Mouse (Mus musculus) heart, embryonic 10.5 days (tissue): ENCODE measurements around the gene Ltbp2. TPM values are rescaled to one million over a fixed set of nuclear protein-coding genes. Genes with fewer than 3 reads are reported as not detected.
A peak's percentile ranks its signal among the peaks of the same experiment; 100 is the strongest.

Experiments used
- DNase-seq: peaks from one replicate; pipeline ENCODE4 v3.0.0-alpha.2; 2017; ENCODE audit warnings: low spot score
- H3K27ac ChIP-seq: fragments of 300-500 bp; sonication (generic); 2 replicates; pipeline ENCODE4 v1.5.1; 2016; ENCODE audit warnings: mild to moderate bottlenecking
- H3K27me3 ChIP-seq: fragments of 300-500 bp; sonication (generic); 2 replicates; pipeline ENCODE4 v1.6.1; 2016; ENCODE audit warnings: mild to moderate bottlenecking; ENCODE audit not compliant: poor library complexity, insufficient read depth, severe bottlenecking
- H3K36me3 ChIP-seq: fragments of 300-500 bp; sonication (generic); 2 replicates; pipeline ENCODE4 v1.6.1; 2016; ENCODE audit warnings: mild to moderate bottlenecking, moderate library complexity
- H3K4me1 ChIP-seq: fragments of 300-500 bp; sonication (generic); 2 replicates; pipeline ENCODE4 v1.6.1; 2016; ENCODE audit warnings: mild to moderate bottlenecking
- H3K4me3 ChIP-seq: fragments of 300-500 bp; sonication (generic); 2 replicates; pipeline ENCODE4 v1.5.1; 2016; ENCODE audit warnings: mild to moderate bottlenecking, moderate library complexity
- H3K9me3 ChIP-seq: fragments of 300-500 bp; sonication (generic); 2 replicates; pipeline ENCODE4 v1.6.1; 2016; ENCODE audit warnings: mild to moderate bottlenecking, moderate library complexity
- WGBS: fragments of 180-500 bp; shearing (Covaris S2); methylation state at CpG from one replicate; pipeline ENCODE4 v1.1.7; 2016; 5-methylcytosine and 5-hydroxymethylcytosine counted together
- polyA plus RNA-seq: library from polyadenylated mRNA; unstranded; fragments of >200 nt; fragmentation: Nextera tagmentation; extraction: Ambion mirVana; gene quantifications from 2 replicates; pipeline ENCODE4 v1.2.1, GENCODE M21; 2016

Gene Ltbp2
- polyA plus RNA-seq, 1 experiment from 2014 or later, result 0.26 TPM

DNA sequence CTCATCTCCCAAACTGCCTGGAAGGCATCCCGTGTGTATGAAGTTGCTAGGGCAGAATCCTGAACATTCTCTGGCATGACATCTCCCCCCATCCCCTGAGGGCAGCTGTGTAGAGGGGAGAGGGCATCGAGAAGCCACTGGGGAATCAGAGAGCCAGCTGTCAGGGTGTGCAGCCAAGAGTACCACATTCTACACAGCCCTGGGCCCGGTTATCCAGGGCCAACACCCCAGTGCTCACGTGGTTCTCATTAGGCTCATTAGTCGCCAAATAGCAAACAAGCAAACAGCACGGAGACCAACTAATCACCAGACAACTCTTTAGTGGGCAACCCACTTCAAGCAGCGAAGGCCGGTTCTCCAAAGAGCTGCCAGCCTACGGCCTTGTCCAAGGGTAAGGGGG lies 10.9 kb downstream of the Ltbp2 start:
- 75% methylated on average over 9 of the region's 9 CpGs for WGBS
- no peak for DNase-seq
- Histone ChIP-seq H3K36me3 (no peaks in the 10 kb centered on the region), H3K27me3 (peaks cover 21% of the 10 kb centered on the region; the same call in 1 of the 2 replicates), H3K4me3 (no peak overlapping the region), H3K27ac (no peak overlapping the region), H3K4me1 (0 out of 2 replicates have a peak, but pooled peaks cover 3% of the 10 kb centered on the region), H3K9me3 (no peaks in the 10 kb centered on the region)

DNA sequence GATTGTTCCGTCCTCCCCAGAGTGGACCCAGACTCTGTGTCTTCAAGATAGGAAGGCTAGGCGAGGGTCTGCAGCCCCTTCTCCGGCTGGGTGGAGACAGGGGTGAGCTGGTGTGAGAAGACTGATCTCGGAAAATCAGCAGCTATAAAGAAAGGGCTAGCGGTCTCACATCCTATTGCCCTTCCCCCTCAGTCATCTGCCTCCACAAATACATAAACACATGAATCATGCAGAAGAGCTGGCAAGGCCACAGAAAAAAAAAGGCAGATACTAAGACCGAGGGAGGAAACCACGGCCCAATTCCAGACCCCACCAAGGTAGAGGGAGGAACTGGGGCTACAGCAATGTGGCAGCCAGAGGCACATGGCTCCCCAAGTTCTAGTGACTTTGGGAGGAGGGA lies 11.5 kb downstream of the Ltbp2 start:
- H3K27me3 ChIP-seq, result peaks cover 15% of the 10 kb centered on the region; the same call in 1 of the 2 replicates

DNA sequence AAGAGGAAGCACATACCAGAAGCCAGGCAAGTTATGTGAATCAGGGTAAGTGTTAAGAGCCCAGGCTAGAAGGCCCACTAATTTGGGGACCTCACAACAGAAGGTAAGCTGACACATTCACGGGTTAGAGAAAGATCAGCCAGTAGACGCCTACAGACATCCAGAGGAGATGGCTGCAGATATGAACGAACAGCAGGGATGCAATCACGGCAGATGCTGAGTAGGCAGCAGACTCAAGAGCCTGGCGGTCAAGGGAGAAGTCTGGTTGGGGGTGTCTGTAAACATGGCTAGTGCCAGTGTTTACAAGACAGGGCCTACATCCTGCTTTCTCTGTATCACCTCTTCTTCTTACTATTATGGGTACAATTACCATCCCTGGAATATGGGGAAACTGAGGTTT lies 13.1 kb downstream of the Ltbp2 start:
- H3K27me3 ChIP-seq, result peaks cover 11% of the 10 kb centered on the region; the same call in 1 of the 2 replicates
- peaks cover 9% of the 10 kb centered on the region for H3K4me1 ChIP-seq
- WGBS, result 70% methylated on average over 5 of the region's 5 CpGs
- H3K9me3 ChIP-seq, result no peaks in the 10 kb centered on the region
- no peak overlapping the region for H3K4me3 ChIP-seq
- no peak overlapping the region for H3K27ac ChIP-seq
- H3K36me3 ChIP-seq, result no peaks in the 10 kb centered on the region
- no peak for DNase-seq

More for the DNA sequence above, 11.5 kb downstream of the Ltbp2 start:
- Histone ChIP-seq H3K4me1 (0 out of 2 replicates have a peak, but pooled peaks cover 3% of the 10 kb centered on the region), H3K36me3 (no peaks in the 10 kb centered on the region), H3K27ac (no peak overlapping the region), H3K9me3 (no peaks in the 10 kb centered on the region), H3K4me3 (no peak overlapping the region)
- no peak for DNase-seq
- WGBS, result 69% methylated on average over 7 of the region's 7 CpGs

DNA sequence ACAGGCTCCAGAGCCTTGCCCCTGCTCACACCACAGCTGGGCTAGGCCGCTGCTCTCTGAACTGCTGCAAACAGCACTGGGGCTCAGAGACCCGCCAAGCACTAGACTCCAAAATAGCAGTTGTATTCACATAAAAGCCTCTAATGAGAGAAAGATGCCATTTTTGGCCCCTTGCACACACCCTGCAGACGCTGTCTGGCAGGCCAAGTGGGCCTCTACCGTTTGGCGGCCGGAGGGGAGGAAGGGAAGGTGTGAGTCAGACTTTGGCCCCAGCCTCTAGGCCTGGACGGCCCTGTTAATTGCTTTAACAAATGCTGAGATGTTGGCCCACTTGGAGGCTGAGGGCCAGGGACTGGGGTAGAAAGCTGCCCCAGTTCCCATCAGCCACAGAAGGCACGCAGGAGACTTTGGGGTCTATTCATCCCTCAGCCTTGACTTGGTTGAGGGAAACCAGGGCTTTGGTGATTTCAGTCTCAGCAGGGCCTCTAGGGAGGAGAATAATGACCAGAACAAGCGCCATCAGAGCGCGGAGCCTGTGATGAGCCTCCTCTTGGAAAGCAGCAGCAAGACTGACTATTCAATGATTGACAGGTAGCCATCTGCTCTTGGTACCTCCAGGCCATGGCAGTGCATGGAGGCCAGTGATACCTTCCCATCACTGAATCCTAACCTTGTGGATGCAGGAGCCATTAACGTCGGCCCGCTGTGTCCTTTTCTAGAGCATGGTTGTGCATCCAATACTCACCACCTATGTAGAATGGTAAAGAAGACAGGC lies 14.0 kb downstream of the Ltbp2 start:
- peaks cover 11% of the 10 kb centered on the region; the same call in 1 of the 2 replicates for H3K27me3 ChIP-seq
- H3K4me1 ChIP-seq, result peaks cover 11% of the 10 kb centered on the region
- WGBS, result 80% methylated on average over 14 of the region's 14 CpGs
- H3K4me3 ChIP-seq, result no peak overlapping the region
- H3K27ac ChIP-seq, result no peak overlapping the region
- no peak for DNase-seq
- H3K9me3 ChIP-seq, result no peaks in the 10 kb centered on the region
- H3K36me3 ChIP-seq, result no peaks in the 10 kb centered on the region

DNA sequence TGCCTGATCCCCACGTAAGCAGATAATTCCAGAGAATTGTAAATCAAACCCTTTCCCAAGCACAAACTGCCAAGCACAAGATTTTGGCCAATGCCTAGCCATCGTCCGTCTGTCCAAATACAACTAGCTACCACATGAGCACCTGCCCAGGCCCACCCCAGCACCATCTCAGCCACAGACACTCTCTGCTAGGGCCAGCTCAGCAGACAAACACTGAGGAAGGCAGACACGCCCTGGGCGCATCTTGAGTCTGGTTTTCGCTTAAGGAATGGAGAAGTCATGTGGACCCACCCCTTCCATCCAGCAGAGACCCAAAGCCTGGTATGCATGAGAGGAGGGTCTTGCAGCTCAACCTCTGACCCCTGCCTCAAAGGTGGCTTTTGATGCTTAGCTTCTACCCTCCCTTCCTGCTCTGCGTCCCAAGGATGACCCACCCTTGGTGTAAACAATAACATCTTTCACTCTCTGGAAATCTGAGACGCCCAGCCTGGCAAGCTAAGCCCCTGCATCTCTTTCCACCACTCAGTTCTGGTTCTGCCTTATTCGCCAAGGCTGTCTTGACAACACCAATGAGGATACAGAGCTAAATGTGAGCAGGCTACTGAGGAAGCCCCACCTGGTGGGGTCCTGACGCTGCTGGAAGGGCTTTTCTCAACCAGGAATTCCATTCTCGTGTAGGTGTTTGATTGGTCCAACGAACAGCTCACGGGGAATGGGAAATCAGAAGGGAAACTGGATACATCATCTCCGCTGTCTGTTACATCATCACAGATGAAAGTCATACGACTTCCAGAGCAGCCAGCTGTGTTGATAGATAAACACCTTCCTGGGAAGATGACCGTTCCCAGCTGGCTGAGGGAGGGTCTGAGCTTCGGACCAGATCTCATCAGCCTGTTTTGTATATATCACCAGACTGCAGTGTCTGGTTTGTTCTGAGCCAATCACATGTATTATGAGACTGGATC lies 17.9 kb downstream of the Ltbp2 start:
- no peaks in the 10 kb centered on the region for H3K9me3 ChIP-seq
- no peaks in the 10 kb centered on the region for H3K36me3 ChIP-seq
- no peak overlapping the region for H3K27ac ChIP-seq
- no peaks in the 10 kb centered on the region for H3K27me3 ChIP-seq
- H3K4me1 ChIP-seq, result peaks cover 34% of the 10 kb centered on the region
- no peak for DNase-seq
- WGBS, result 52% methylated on average over 17 of the region's 17 CpGs
- H3K4me3 ChIP-seq, result no peak overlapping the region

DNA sequence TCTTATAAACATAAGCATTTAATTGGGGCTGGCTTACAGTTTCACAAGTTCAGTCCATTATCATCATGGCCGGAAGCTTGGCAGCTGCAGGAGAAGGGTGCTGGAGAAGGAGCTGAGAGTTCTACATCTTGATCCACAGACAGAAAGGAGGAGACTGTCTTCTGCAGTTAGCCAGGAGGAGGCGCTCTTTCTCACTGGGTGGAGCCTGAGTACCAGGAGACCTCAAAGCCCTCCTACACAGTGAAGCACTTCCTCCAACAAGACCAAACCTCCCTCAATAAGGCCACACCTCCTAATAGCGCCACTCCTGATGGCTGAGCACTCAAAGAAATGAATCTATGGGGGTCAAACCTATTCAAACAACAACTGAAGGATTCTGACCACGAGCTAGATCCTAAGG lies 18.6 kb downstream of the Ltbp2 start:
- Histone ChIP-seq H3K9me3 (no peaks in the 10 kb centered on the region), H3K4me3 (no peak overlapping the region), H3K36me3 (no peaks in the 10 kb centered on the region), H3K27ac (no peak overlapping the region), H3K27me3 (no peaks in the 10 kb centered on the region), H3K4me1 (peaks cover 34% of the 10 kb centered on the region)
- no peak for DNase-seq
- WGBS, result 70% methylated on average over 4 of the region's 4 CpGs

DNA sequence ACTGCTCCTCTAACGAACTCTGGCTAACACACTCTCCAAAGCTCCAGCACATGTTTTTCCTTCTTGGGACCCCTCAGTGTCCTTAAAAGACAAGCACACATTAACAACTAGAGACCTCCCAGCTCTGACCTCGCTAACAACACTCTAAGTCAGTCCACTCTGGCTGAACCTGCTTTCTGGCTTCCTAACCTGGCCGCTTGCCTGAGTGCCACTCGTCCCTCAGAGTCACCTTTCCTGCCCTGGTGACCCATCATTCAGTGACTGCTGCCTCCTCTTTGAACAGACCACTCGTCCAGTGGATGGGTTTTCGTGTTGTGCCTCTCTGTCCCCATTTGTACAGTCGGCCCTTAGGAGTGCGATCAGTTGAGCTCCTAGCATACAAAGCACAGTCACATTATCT lies 19.8 kb downstream of the Ltbp2 start:
- Histone ChIP-seq H3K27me3 (peaks cover 6% of the 10 kb centered on the region; the same call in 1 of the 2 replicates), H3K27ac (no peak overlapping the region), H3K4me1 (peaks cover 42% of the 10 kb centered on the region), H3K36me3 (no peaks in the 10 kb centered on the region), H3K9me3 (no peaks in the 10 kb centered on the region), H3K4me3 (no peak overlapping the region)
- no peak for DNase-seq
- WGBS, result 78% methylated on average over 8 of the region's 8 CpGs

DNA sequence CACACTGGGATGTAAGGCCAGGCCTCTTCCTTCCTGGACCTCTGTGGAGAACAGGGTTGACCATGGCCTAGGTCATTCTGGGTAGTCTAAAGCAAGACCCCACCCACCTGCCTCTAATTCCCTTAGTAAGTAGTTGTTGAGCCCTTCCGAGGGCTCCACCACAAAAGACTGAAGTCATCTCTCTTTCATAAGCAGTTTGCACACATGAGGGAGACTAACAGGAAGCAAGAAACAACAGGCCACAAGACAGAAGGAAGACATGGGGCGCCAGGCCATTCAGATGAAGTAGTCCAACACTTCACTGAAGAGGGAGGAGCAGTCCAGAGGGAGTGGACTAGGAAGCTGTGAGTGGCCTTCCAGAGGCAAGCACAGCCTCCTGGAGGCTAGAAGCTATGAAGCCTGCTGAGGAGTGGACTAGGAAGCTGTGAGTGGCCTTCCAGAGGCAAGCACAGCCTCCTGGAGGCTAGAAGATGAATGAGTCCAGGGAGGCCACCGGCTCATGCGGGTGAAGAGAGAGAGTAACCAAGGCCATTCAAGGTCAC lies 21.2 kb downstream of the Ltbp2 start:
- H3K36me3 ChIP-seq, result no peaks in the 10 kb centered on the region
- 81% methylated on average over 4 of the region's 4 CpGs for WGBS
- peaks cover 49% of the 10 kb centered on the region for H3K4me1 ChIP-seq
- H3K27me3 ChIP-seq, result peaks cover 19% of the 10 kb centered on the region; the same call in 1 of the 2 replicates
- H3K4me3 ChIP-seq, result no peak overlapping the region
- no peaks in the 10 kb centered on the region for H3K9me3 ChIP-seq
- no peak for DNase-seq
- peak overlapping the region; percentile 59 for H3K27ac ChIP-seq

DNA sequence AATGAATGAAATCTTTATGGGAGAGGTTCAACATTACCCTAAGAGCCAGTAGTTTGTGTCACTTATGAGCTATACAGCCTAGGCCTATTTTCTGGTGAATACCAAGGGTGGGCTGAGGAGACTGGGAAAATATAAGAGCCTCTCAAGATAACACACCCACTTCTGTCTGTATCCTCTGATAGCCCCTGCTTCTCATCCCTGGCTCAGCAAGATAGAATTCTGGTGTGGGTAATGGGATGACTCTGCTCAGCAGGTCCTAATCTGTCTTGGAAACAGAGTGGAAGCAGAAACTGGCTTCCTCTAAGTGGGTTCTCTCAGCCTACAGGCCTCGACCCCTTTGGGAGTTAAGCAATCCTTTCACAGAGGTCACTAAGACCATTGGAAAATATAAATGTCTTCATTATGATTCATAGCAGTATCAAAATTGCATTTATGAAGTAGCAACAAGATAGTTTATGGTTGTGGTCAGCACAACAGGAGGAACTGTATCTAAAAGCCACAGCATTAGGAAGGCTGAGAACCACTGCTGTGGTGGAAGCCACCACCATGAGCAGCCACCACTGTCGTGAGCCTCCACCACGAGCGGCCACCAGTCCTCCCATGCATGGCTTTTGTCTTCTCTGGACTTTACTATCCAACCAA lies 21.8 kb downstream of the Ltbp2 start:
- no peaks in the 10 kb centered on the region for H3K9me3 ChIP-seq
- H3K27ac ChIP-seq, result peak overlapping the region; percentile 59; the same call in 1 of the 2 replicates
- H3K4me1 ChIP-seq, result peaks cover 49% of the 10 kb centered on the region
- DNase-seq, result peak; percentile 83
- H3K27me3 ChIP-seq, result peaks cover 24% of the 10 kb centered on the region; the same call in 1 of the 2 replicates
- H3K36me3 ChIP-seq, result no peaks in the 10 kb centered on the region
- WGBS, result 69% methylated on average over 4 of the region's 4 CpGs
- H3K4me3 ChIP-seq, result no peak overlapping the region

DNA sequence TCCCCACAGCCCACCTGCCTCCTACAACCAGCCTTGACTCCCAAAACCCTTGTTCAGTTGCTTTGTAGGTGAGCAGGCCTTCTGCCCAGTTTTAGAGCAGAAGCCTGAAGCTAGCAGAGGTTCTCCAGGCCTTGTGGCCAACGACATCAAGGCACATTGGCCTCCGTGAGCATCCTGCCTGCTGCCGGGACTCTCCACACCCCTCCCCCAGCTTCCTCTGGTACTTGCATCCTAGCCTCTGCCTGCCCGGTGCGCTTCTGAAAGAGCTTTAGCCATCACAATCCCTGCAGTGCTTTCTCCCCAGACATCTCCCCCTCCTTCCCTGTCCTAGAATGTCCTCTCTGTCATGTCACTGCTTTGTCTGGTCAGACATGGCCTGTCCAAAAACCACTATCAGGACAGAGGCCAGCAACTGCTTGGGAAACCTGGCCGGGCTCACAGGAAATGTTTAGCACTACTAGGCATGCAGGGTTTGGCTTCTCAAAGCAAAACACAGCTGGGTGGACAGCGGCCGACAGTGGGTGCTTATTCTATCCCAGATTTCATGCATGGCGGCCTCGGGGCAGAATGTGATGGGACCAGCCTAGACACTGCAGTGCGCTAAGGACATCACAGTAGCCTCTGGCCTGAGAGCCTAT lies 24.8 kb downstream of the Ltbp2 start:
- Histone ChIP-seq H3K4me1 (peaks cover 54% of the 10 kb centered on the region), H3K27ac (no peak overlapping the region), H3K9me3 (no peaks in the 10 kb centered on the region), H3K4me3 (no peak overlapping the region), H3K36me3 (no peaks in the 10 kb centered on the region), H3K27me3 (peaks cover 39% of the 10 kb centered on the region; the same call in 1 of the 2 replicates)
- 48% methylated on average over 11 of the region's 11 CpGs for whole genome bisulfite sequencing
- DNase-seq, result no peak

DNA sequence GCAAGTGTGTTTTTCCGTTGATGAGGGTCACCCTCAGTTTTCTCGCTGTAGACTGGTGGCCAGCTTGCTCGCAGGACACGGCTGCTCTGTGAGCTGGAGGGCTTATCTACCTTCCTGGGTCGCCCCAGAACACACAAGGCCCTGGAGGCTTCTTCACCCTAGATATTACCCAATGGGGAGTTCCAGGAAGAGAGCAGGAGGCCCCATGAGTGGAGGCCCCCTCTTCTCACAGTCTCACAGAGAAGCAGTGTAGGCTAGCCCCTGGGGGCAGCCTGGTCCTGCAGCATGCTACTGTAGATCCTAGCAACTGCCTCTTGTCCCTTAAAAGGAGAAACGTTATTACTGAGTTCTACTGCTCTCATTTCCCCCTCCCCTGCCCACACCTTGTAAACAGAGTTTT lies 28.4 kb downstream of the Ltbp2 start:
- DNase-seq, result no peak
- Histone ChIP-seq H3K27ac (peak overlapping the region; percentile 70), H3K4me3 (no peak overlapping the region), H3K36me3 (no peaks in the 10 kb centered on the region), H3K4me1 (peaks cover 36% of the 10 kb centered on the region), H3K27me3 (peaks cover 48% of the 10 kb centered on the region; the same call in 1 of the 2 replicates), H3K9me3 (no peaks in the 10 kb centered on the region)
- 61% methylated on average over 6 of the region's 6 CpGs for WGBS

DNA sequence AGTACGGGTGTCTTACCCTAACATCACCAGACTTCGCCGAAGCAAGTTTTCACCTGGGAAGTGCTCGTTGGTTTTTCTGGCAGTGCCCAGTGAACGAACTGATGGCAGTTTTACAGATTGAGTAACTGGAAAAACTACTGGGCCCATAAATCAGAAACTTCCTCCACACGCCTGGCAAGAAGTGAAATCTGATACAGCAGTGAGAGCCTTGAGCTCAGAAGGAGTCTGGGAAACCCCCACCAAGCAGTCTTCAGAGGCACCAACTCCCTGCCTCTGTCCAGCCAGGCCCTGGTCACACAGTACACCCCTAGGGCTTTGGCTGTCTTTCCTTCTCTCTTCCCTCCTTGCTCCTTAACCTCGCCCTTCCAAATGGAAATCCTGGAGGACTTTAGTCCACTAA lies 28.9 kb downstream of the Ltbp2 start:
- no peak for DNase-seq

More for the DNA sequence above, 28.9 kb downstream of the Ltbp2 start:
- Histone ChIP-seq H3K4me1 (peaks cover 34% of the 10 kb centered on the region), H3K27me3 (peaks cover 48% of the 10 kb centered on the region; the same call in 1 of the 2 replicates), H3K9me3 (no peaks in the 10 kb centered on the region), H3K36me3 (no peaks in the 10 kb centered on the region), H3K4me3 (no peak overlapping the region), H3K27ac (peak overlapping the region; percentile 70)
- WGBS, result 56% methylated on average over 7 of the region's 7 CpGs
